Mouse (Mus musculus): ENCODE measurements around the gene Nos1. TPM values are rescaled to one million over a fixed set of nuclear protein-coding genes. Genes with fewer than 3 reads are reported as not detected.

Gene Nos1
- polyA plus RNA-seq, 2 experiments = under 0.01 TPM; not detected in 1

DNA sequence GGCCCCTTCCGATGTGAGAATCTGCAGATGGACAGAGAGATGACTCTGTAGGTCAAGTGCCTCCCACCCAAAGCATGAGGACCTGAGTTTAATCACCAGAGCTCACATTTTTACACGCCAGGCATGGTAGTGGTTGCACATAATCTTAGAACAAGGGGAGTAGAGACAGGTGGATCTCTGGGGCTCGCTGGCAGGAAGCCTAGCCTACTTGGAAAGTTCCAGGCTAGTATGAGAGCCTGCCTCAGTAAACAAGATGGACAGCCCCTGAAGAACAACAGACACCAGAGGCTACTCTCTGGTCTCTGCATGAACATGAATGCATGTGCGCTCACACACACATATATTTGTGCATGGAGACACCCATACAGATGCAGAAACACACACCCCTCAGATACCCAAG is 124.9 kb downstream of the Nos1 start:
- Histone ChIP-seq H3K36me3 (replicated peaks; ENCODE audit: control insufficient read depth, insufficient read depth, low read depth) (no peaks in the 10 kb centered on the region), H3K9me3 (ENCODE audit: control insufficient read depth, low read length) (no peaks in the 10 kb centered on the region), H3K4me2 (ENCODE audit: low read depth) (no peak overlapping the region), H3K4me1 (replicated peaks; ENCODE audit: control insufficient read depth in 2 of 2, insufficient read depth in 2 of 2, low read length in 1 of 2) (no peaks in the 10 kb centered on the region), H3K4me3 (ENCODE audit: insufficient read depth in 1 of 2, low read depth in 2 of 2, low read length in 2 of 2) (no peak overlapping the region), H3K9ac (replicated peaks) (no peak overlapping the region), H3K27me3 (ENCODE audit: control insufficient read depth, insufficient read depth, low read length) (no peaks in the 10 kb centered on the region), H3K27ac (no peak overlapping the region)
- DNase-seq (ENCODE audit: low read depth in 3 of 3, low spot score in 3 of 3) = no peak
- TF ChIP-seq EP300 (IDR thresholded peaks at IDR 0.05; ENCODE audit: low read depth) = no peak
- no peak for TF ChIP-seq CTCF (IDR thresholded peaks at IDR 0.05; ENCODE audit: low read depth)
- ATAC-seq (ENCODE audit: insufficient read depth) = no peak
- 49% methylated on average over 4 of the region's 4 CpGs for WGBS (ENCODE audit: insufficient replicate concordance)

DNA sequence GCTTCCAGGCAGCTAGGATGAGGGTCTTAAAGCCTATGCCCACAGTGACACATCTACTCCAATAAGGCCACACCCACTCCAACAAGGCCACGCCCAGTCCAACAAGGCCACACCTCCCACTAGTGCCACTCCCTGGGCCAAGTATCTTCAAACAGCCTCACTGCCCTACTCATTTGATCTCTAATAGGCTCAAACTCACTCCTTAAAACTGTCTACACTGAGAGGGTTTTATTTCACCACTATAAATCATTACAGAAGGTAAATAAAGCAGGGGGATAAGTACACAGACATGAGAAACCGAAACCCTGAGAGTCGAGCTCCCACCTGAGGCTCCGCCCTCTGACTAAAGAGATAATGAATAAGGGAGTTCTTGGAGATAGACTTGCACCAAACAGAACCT is 128.7 kb downstream of the Nos1 start:
- Histone ChIP-seq H3K4me1 (replicated peaks; ENCODE audit: control insufficient read depth in 2 of 2, insufficient read depth in 2 of 2, low read length in 1 of 2) (no peaks in the 10 kb centered on the region), H3K9ac (replicated peaks) (no peak overlapping the region), H3K9me3 (ENCODE audit: control insufficient read depth, low read length) (no peaks in the 10 kb centered on the region), H3K4me3 (ENCODE audit: insufficient read depth in 1 of 2, low read depth in 2 of 2, low read length in 2 of 2) (no peak overlapping the region), H3K27me3 (ENCODE audit: control insufficient read depth, insufficient read depth, low read length) (no peaks in the 10 kb centered on the region), H3K4me2 (ENCODE audit: low read depth) (no peak overlapping the region), H3K36me3 (replicated peaks; ENCODE audit: control insufficient read depth, insufficient read depth, low read depth) (no peaks in the 10 kb centered on the region), H3K27ac (no peak overlapping the region)
- TF ChIP-seq EP300 (IDR thresholded peaks at IDR 0.05; ENCODE audit: low read depth) (no peak), CTCF (IDR thresholded peaks at IDR 0.05; ENCODE audit: low read depth) (no peak)
- 51% methylated on average over 4 of the region's 4 CpGs for WGBS (ENCODE audit: insufficient replicate concordance)
- no peak for ATAC-seq (ENCODE audit: insufficient read depth)
- no peak for DNase-seq (ENCODE audit: low read depth in 3 of 3, low spot score in 3 of 3)

DNA sequence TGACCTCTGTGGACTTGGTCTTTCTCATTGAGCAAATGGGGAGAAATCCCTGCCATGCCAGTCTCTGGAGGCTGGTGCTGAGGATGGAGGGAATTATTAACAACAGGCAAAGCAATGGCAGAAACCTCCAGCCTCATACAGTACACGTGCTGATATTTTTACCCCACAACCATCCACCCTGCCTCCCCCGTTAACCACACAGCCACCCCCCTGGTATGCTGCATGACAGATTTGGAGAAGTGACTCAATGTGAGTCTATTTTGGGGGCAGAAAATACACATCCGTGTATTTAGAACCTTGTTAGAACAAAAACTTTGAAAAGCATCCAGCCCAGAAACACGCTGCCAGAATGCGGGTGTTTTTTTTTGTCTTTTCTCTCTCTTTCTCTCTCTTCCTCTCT is 135.5 kb downstream of the Nos1 start:
- Histone ChIP-seq H3K9me3 (ENCODE audit: control insufficient read depth, low read length) (no peaks in the 10 kb centered on the region), H3K27me3 (ENCODE audit: control insufficient read depth, insufficient read depth, low read length) (no peaks in the 10 kb centered on the region), H3K4me1 (replicated peaks; ENCODE audit: control insufficient read depth in 2 of 2, insufficient read depth in 2 of 2, low read length in 1 of 2) (no peaks in the 10 kb centered on the region), H3K9ac (replicated peaks) (no peak overlapping the region), H3K4me3 (ENCODE audit: insufficient read depth in 1 of 2, low read depth in 2 of 2, low read length in 2 of 2) (no peak overlapping the region), H3K4me2 (ENCODE audit: low read depth) (no peak overlapping the region), H3K27ac (no peak overlapping the region), H3K36me3 (replicated peaks; ENCODE audit: control insufficient read depth, insufficient read depth, low read depth) (no peaks in the 10 kb centered on the region)
- no peak for DNase-seq (ENCODE audit: low read depth in 3 of 3, low spot score in 3 of 3)
- WGBS (ENCODE audit: insufficient replicate concordance) = 57% methylated on average over 5 of the region's 5 CpGs
- ATAC-seq (ENCODE audit: insufficient read depth) = no peak
- TF ChIP-seq CTCF (IDR thresholded peaks at IDR 0.05; ENCODE audit: low read depth) (no peak), EP300 (IDR thresholded peaks at IDR 0.05; ENCODE audit: low read depth) (no peak)

DNA sequence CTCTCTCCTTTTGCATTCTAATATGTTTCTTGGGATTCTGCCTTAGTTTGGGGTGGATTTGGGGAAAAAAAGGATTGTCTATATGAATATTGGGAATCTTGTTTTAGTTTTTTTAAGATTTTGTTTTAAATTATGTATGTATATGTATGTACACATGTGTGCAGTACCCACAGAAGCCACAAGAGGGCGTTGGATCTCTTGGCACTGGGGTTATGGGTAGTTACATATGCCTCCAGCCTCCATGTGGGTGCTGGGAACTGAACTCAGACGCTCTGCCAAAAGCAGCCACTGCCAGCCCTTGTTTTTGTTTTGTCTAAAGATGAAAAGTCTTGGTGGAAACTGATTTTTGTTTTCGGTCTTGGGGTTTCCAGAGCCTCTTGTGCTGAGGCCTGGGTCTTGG is 136.1 kb downstream of the Nos1 start:
- no peak overlapping the region for H3K27ac ChIP-seq
- 42% methylated on average over 3 of the region's 3 CpGs for WGBS (ENCODE audit: insufficient replicate concordance)
- H3K4me3 ChIP-seq (ENCODE audit: insufficient read depth in 1 of 2, low read depth in 2 of 2, low read length in 2 of 2) = no peak overlapping the region
- H3K4me1 ChIP-seq (replicated peaks; ENCODE audit: control insufficient read depth in 2 of 2, insufficient read depth in 2 of 2, low read length in 1 of 2) = no peaks in the 10 kb centered on the region
- DNase-seq (ENCODE audit: low read depth in 3 of 3, low spot score in 3 of 3) (no peak), ATAC-seq (ENCODE audit: insufficient read depth) (no peak)
- no peak overlapping the region for H3K4me2 ChIP-seq (ENCODE audit: low read depth)
- H3K9ac ChIP-seq (replicated peaks) = no peak overlapping the region
- no peaks in the 10 kb centered on the region for H3K27me3 ChIP-seq (ENCODE audit: control insufficient read depth, insufficient read depth, low read length)
- TF ChIP-seq EP300 (IDR thresholded peaks at IDR 0.05; ENCODE audit: low read depth) (no peak), CTCF (IDR thresholded peaks at IDR 0.05; ENCODE audit: low read depth) (peak; percentile 38)
- H3K9me3 ChIP-seq (ENCODE audit: control insufficient read depth, low read length) = no peaks in the 10 kb centered on the region
- no peaks in the 10 kb centered on the region for H3K36me3 ChIP-seq (replicated peaks; ENCODE audit: control insufficient read depth, insufficient read depth, low read depth)

DNA sequence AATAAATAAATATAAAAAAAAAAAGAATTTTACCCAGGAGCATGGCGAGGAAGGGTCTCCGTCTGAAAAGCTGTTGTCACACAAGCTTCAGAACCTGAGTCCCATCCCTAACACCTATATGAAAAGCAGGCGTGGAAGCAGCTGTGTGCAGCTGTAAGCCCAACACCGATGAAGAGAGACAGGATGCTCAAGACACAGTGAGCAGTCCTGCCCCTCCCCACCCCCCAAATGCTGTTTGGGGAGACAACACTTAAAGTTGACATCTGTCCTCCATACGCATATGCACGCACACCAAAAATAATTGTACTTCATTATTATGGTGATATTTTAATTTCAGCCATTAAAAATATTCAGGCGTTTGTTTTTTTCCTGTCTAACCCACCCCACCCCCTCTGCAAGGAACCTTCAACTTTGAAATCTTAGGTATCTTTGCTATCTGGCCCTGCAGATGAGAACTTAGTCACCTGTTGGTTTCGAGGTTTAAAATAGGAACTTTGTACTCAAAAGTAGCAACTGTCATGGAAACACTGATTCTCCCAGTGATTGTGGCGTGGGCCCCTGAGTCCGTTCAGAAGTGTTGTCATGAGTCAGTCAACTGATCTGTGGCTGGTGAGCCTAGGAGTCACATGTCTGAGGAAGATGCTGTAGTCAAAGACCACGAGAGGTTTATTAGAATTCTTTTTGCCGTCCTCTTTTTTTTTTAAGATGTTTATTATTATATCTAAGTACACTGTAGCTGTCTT is 141.1 kb downstream of the Nos1 start:
- Histone ChIP-seq H3K27me3 (ENCODE audit: control insufficient read depth, insufficient read depth, low read length) (no peaks in the 10 kb centered on the region), H3K27ac (no peak overlapping the region), H3K9me3 (ENCODE audit: control insufficient read depth, low read length) (no peaks in the 10 kb centered on the region), H3K4me3 (ENCODE audit: insufficient read depth in 1 of 2, low read depth in 2 of 2, low read length in 2 of 2) (no peak overlapping the region), H3K4me2 (ENCODE audit: low read depth) (no peak overlapping the region), H3K4me1 (replicated peaks; ENCODE audit: control insufficient read depth in 2 of 2, insufficient read depth in 2 of 2, low read length in 1 of 2) (no peaks in the 10 kb centered on the region), H3K36me3 (replicated peaks; ENCODE audit: control insufficient read depth, insufficient read depth, low read depth) (no peaks in the 10 kb centered on the region), H3K9ac (replicated peaks) (no peak overlapping the region)
- no peak for DNase-seq (ENCODE audit: low read depth in 3 of 3, low spot score in 3 of 3)
- WGBS (ENCODE audit: insufficient replicate concordance) = 54% methylated on average over 12 of the region's 12 CpGs
- ATAC-seq (ENCODE audit: insufficient read depth) = no peak
- TF ChIP-seq EP300 (IDR thresholded peaks at IDR 0.05; ENCODE audit: low read depth) (no peak), CTCF (IDR thresholded peaks at IDR 0.05; ENCODE audit: low read depth) (no peak)
